Mouse (Mus musculus) lung, embryonic 14.5 days (tissue): ENCODE measurements around the gene Med13l. TPM values are rescaled to one million over a fixed set of nuclear protein-coding genes. Genes with fewer than 3 reads are reported as not detected.

Experiments
- ATAC-seq: fragments of 200-750 bp; cut with Nextera tagmentation; 2 replicates; pipeline ENCODE4 v1.8.0; 2017; ENCODE audit warnings: mild to moderate bottlenecking, moderate TSS enrichment, moderate library complexity; ENCODE audit not compliant: insufficient read depth
- DNase-seq: peaks from one replicate; pipeline ENCODE4 v3.0.0-alpha.2; 2015
- H3K27ac ChIP-seq: fragments of 300-500 bp; sonication (generic); 2 replicates; pipeline ENCODE4 v1.5.1; 2014; ENCODE audit warnings: low read depth, mild to moderate bottlenecking, moderate library complexity
- H3K27me3 ChIP-seq: fragments of 300-500 bp; sonication (generic); 2 replicates; pipeline ENCODE4 v1.6.1; 2014; ENCODE audit warnings: low read length, control low read depth; ENCODE audit not compliant: insufficient read depth
- H3K36me3 ChIP-seq: fragments of 300-500 bp; sonication (generic); 2 replicates; pipeline ENCODE4 v1.6.1; 2014; ENCODE audit warnings: control low read depth; ENCODE audit not compliant: insufficient read depth
- H3K4me1 ChIP-seq: fragments of 300-500 bp; sonication (generic); 2 replicates; pipeline ENCODE4 v1.6.1; 2014; ENCODE audit warnings: antibody characterized with exemption, control low read depth; ENCODE audit not compliant: insufficient read depth
- H3K4me2 ChIP-seq: fragments of 300-500 bp; sonication (generic); 2 replicates; pipeline ENCODE4 v1.6.1; 2014; ENCODE audit warnings: mild to moderate bottlenecking
- H3K4me3 ChIP-seq: fragments of 300-500 bp; sonication (generic); 2 replicates; pipeline ENCODE4 v1.5.1; 2014; ENCODE audit warnings: low read depth, low read length
- H3K9ac ChIP-seq: fragments of 300-500 bp; sonication (generic); 2 replicates; pipeline ENCODE4 v1.6.1; 2014
- H3K9me3 ChIP-seq: fragments of 300-500 bp; sonication (generic); 2 replicates; pipeline ENCODE4 v1.6.1; 2016; ENCODE audit warnings: low read depth, low read length, control low read depth
- CTCF ChIP-seq: IDR thresholded peaks from 2 replicates; pipeline ENCODE4 v1.5.1; 2016; ENCODE audit warnings: antibody characterized with exemption, low read depth
- WGBS: fragments of 180-500 bp; shearing (Covaris S2); extraction: QIAGEN DNeasy Blood & Tissue Kit; methylation state at CpG from one replicate; pipeline ENCODE4 v1.1.7; 2014; 5-methylcytosine and 5-hydroxymethylcytosine counted together
- polyA plus RNA-seq: library from polyadenylated mRNA; unstranded; fragments of >200 nt; fragmentation: Nextera tagmentation; extraction: Ambion mirVana; gene quantifications from 2 replicates; pipeline ENCODE4 v1.2.1, GENCODE M21; 2014

Med13l gene
- polyA plus RNA-seq, 1 experiment from 2014 or later = 14.1 TPM

DNA sequence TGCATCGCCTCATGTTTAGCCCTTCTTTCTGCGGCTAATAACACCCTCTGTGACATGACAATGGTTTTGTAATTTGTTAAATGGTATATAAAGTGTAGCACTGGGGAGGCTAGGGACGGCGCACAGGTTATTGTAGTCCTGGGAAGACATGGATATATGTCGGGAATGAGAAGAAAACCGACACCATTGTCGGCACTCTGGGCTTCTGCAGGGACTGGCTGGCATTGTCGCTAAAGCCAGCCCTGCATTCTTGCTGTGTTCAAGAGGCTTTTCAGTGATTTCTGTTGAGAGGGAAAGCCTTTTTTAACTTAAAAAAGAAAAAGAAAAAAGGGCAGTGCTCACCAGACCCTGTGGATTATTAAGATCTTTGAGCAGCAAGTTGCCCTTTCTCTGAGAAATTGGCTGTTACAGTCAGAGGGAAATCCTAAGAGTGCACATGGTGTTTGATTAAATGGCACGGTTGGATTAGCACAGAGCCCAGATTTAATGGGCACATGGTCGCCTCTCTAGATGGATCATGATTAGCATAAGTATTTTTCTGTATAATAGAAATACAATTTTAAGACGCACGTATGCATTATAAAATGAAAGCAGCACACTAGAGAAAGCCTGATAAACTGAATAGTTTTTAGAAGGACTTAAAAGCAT, 58.6 kb downstream of the Med13l start:
- Histone ChIP-seq H3K27ac (no peak overlapping the region), H3K4me1 (peaks cover 15% of the 10 kb centered on the region), H3K27me3 (no peaks in the 10 kb centered on the region; the same call in 1 of the 2 replicates), H3K4me3 (no peak overlapping the region), H3K4me2 (no peak overlapping the region), H3K9ac (no peak overlapping the region), H3K9me3 (no peaks in the 10 kb centered on the region), H3K36me3 (no peaks in the 10 kb centered on the region)
- ATAC-seq (no peak), DNase-seq (no peak)
- 55% methylated on average over 12 of the region's 12 CpGs for WGBS
- TF ChIP-seq CTCF = no peak

DNA sequence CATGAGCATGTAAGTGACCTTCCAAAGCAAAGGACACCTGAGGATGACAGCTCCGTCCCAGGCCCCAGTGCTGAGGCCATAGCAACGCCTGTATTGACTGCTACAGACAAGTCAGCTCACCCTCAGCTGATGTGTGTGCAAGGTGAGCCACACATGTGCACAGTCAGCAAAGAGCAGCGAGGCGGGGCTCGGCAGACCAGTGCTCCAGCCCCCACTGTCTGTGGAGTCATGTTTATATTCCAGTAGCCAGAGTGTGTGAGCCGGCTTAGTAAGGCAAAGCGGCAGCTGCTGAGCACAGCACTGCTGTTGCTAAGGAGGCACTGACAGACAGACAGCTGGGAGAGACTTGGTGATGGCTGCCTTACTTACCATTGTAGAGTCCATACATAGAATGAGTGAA, 59.3 kb downstream of the Med13l start:
- WGBS = 30% methylated on average over 7 of the region's 7 CpGs
- peak; percentile 58; the same call in 1 of the 2 replicates for ATAC-seq
- Histone ChIP-seq H3K36me3 (no peaks in the 10 kb centered on the region), H3K4me2 (no peak overlapping the region), H3K27ac (no peak overlapping the region), H3K4me3 (no peak overlapping the region), H3K9ac (no peak overlapping the region), H3K27me3 (no peaks in the 10 kb centered on the region; the same call in 1 of the 2 replicates), H3K4me1 (peaks cover 9% of the 10 kb centered on the region), H3K9me3 (no peaks in the 10 kb centered on the region)
- no peak for TF ChIP-seq CTCF
- DNase-seq = peak; percentile 55

DNA sequence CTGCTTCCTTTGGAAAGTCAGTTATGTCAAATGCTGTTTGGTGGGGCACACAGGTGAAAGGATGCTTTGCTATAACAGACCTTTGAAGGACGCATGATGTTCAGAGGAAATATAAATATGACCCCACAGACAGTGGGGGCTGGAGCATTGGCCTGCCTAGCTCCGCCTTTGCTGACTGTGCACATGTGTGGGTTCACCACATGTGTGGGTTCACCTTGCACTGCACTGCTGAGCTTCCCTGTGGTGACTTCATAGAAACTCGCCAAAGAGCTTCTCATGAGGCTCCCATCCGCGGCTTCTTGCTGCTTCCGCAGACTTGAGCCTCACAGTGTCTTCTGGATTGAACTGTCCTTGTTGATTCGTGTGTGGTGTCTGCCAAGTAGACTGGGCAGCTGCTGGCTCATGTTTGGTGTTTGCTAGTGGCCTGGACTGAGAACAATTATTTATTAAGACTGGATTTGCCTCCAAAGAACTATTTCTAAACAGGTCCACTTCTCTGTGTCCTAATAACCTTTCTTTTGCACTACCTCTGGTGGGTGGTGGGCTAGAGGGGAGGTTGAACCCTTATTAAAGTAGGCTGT, 59.9 kb downstream of the Med13l start:
- H3K4me2 ChIP-seq = no peak overlapping the region
- peaks cover 9% of the 10 kb centered on the region for H3K4me1 ChIP-seq
- no peaks in the 10 kb centered on the region; the same call in 1 of the 2 replicates for H3K27me3 ChIP-seq
- TF ChIP-seq CTCF = no peak
- H3K4me3 ChIP-seq = no peak overlapping the region
- H3K36me3 ChIP-seq = no peaks in the 10 kb centered on the region
- H3K9me3 ChIP-seq = no peaks in the 10 kb centered on the region
- ATAC-seq (no peak), DNase-seq (no peak)
- no peak overlapping the region for H3K9ac ChIP-seq
- H3K27ac ChIP-seq = no peak overlapping the region
- 83% methylated on average over 7 of the region's 7 CpGs for WGBS

DNA sequence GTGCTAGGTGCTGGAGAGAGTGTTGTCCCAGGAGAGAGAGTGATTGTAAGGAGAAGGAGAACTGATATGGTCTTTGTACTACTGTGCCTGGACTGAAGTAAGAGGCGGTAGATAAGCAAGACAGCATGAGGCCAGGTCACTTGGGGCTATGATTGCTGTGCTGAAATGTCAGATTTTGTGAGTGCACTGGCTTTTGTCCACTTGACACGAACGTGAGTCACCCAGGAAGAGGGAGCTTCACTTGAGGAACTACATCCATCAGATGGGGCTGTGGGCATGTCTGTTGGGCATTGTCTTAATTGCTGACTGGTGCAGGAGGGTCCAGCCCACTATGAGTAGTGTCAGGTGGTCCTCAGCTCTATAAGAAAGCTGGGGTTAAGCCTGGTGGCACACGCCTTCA, 61.4 kb downstream of the Med13l start:
- H3K36me3 ChIP-seq = no peaks in the 10 kb centered on the region
- H3K4me3 ChIP-seq = no peak overlapping the region
- peaks cover 9% of the 10 kb centered on the region for H3K4me1 ChIP-seq
- 61% methylated on average over 4 of the region's 4 CpGs for WGBS
- TF ChIP-seq CTCF = no peak
- H3K9ac ChIP-seq = no peak overlapping the region
- H3K27me3 ChIP-seq = no peaks in the 10 kb centered on the region; the same call in 1 of the 2 replicates
- ATAC-seq (no peak), DNase-seq (no peak)
- no peaks in the 10 kb centered on the region for H3K9me3 ChIP-seq
- H3K27ac ChIP-seq = no peak overlapping the region
- no peak overlapping the region for H3K4me2 ChIP-seq

DNA sequence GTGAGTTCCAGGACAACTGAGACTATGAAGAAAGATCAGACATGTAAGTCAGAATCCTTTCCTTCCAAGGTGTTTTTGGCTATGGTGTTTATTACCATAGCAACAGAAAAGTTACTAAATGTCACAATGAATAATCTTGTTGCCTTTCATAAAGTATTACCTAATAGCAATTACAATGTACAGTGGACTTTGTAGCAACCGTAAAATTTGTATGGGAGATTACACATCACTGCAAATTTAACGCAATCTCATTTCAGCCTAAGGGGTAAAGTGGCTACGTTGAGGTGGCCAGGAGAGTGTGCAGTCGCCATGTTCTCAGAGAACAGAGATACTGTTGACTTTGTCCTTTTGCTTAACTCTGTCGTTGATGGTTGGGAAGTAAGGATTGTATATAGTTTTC, 61.9 kb downstream of the Med13l start:
- Histone ChIP-seq H3K27ac (no peak overlapping the region), H3K4me1 (peaks cover 10% of the 10 kb centered on the region), H3K9ac (no peak overlapping the region), H3K9me3 (no peaks in the 10 kb centered on the region), H3K4me3 (no peak overlapping the region), H3K4me2 (no peak overlapping the region), H3K36me3 (no peaks in the 10 kb centered on the region), H3K27me3 (no peaks in the 10 kb centered on the region; the same call in 1 of the 2 replicates)
- no peak for ATAC-seq
- no peak for TF ChIP-seq CTCF
- WGBS = 83% methylated on average over 5 of the region's 5 CpGs
- no peak for DNase-seq

DNA sequence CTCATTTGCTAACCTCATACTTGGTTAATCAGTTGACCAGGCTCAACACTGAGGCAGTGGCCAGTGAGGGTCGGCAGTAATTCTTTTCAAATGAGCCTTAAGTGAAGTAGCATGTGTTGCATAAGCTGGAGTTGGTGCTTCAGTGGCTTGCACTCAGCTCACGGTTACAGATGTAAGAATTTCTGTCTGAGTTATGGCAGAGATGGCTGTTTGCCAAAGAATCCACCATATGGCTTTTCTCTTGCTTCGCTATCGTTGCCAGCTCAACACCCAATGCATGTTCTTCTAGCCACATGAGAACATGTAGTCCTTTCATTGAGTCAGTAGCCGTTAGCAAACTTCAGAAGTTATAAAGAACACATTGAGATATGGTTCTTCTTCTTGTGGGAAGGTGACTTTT, 63.3 kb downstream of the Med13l start:
- Histone ChIP-seq H3K9ac (no peak overlapping the region), H3K27me3 (no peaks in the 10 kb centered on the region), H3K4me2 (no peak overlapping the region), H3K27ac (no peak overlapping the region), H3K9me3 (no peaks in the 10 kb centered on the region), H3K4me3 (no peak overlapping the region), H3K36me3 (no peaks in the 10 kb centered on the region), H3K4me1 (peaks cover 16% of the 10 kb centered on the region)
- no peak for ATAC-seq
- peak; percentile 75 for DNase-seq
- 45% methylated on average over 5 of the region's 5 CpGs for WGBS
- no peak for TF ChIP-seq CTCF

DNA sequence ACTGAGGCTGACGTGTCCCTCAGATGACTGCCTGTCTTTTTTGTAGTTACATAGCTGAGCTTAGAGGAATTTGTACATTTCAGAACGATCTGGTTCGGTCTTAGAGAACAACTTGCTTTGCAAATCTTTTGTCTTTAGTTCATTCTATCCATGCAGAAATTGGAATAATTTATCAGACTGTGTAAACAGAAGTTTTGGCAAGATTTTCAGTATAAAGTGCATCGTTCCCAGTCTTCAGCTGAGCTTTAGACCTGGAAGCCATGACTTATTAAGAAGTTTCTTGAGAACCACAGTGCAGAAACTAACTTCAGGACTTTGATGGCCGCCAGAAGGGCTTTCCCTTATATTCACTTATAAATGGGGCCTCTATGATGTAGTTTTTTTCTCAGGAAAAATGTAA, 67.2 kb downstream of the Med13l start:
- WGBS = 57% methylated on average over 5 of the region's 5 CpGs
- no peak overlapping the region for H3K9ac ChIP-seq
- H3K4me3 ChIP-seq = no peak overlapping the region
- peaks cover 18% of the 10 kb centered on the region for H3K4me1 ChIP-seq
- no peaks in the 10 kb centered on the region for H3K27me3 ChIP-seq
- no peak for ATAC-seq
- no peak overlapping the region for H3K27ac ChIP-seq
- H3K4me2 ChIP-seq = no peak overlapping the region
- TF ChIP-seq CTCF = no peak
- H3K36me3 ChIP-seq = no peaks in the 10 kb centered on the region
- no peaks in the 10 kb centered on the region for H3K9me3 ChIP-seq
- DNase-seq = peak; percentile 49
